Mouse (Mus musculus): ENCODE measurements around the gene Lrrc40.
"Not testable (repeated sequence)": the region's sequence is repeated elsewhere in the genome, so short reads cannot be mapped to it uniquely, and the experiment has no call there.

Gene Lrrc40

GRCm38 (mm10) chr3:158077828-158078227 lies 41.4 kb downstream of the Lrrc40 start:
- DNase-seq (ENCODE audit: low read depth in 2 of 2, low spot score in 2 of 2): no peak

GRCm38 (mm10) chr3:158091601-158092000 lies 55.1 kb downstream of the Lrrc40 start:
- DNase-seq (ENCODE audit: low read depth in 2 of 2, low spot score in 2 of 2): no peak

GRCm38 (mm10) chr3:158093919-158094318 lies 57.5 kb downstream of the Lrrc40 start:
- no peak for DNase-seq (ENCODE audit: low read depth in 2 of 2, low spot score in 2 of 2)

GRCm38 (mm10) chr3:158102043-158102442 lies 65.6 kb downstream of the Lrrc40 start:
- not testable (repeated sequence) for DNase-seq (ENCODE audit: low read depth in 2 of 2, low spot score in 2 of 2)

GRCm38 (mm10) chr3:158102530-158102929 lies 66.1 kb downstream of the Lrrc40 start:
- not testable (repeated sequence) for DNase-seq (ENCODE audit: low read depth in 2 of 2, low spot score in 2 of 2)

- no peak for DNase-seq (ENCODE audit: low read depth in 2 of 2, low spot score in 2 of 2)
Measured at GRCm38 (mm10) chr3:158103467-158103866, 67.0 kb downstream of the Lrrc40 start.

- DNase-seq (ENCODE audit: low read depth in 2 of 2, low spot score in 2 of 2): no peak
Measured at GRCm38 (mm10) chr3:158105260-158105659, 68.8 kb downstream of the Lrrc40 start.
